Mouse (Mus musculus): ENCODE results near the gene Tmem204. TPM values are rescaled to one million over a fixed set of nuclear protein-coding genes. Genes with fewer than 3 reads are reported as not detected.

The Tmem204 gene
- polyA plus RNA-seq, 1 experiment from 2014 or later: 9.1 TPM

DNA sequence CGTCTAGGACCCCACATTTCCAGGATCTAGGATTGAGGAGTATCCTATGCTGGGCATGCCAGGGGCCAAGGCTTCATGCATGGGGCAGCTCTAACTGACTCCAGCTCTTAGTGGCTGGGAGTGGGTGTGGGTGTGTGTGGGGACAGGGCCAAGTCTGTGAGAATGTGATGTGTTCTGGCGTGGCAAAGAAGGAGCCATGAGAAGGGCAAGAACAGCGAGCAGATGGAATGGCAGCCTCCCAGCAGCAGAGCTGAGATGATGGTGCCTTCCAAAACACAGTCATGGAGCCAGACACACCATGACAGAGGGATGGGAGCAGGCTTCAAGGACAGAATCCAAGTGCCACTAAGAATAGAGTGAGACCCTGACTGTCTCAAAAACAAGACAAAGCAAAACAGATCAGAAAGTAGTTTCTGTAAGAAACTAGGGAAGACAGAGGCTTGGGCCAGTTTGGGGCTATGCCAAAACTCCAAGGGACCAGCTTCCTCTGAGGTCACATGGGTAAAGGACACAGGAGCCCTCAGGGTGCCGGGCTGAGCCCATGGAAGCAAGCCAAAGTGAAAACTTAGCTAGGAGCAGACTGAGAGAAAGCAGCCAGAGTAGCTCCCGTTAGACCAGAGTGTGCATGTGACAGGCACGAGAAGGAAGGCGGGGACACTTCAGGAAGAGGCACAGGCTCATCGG, 28.5 kb upstream of the Tmem204 start:
- H3K4me3 ChIP-seq (replicated peaks): no peak overlapping the region
- H3K4me2 ChIP-seq: no peak overlapping the region
- H3K36me3 ChIP-seq (replicated peaks): peaks cover 48% of the 10 kb centered on the region
- WGBS: 90% methylated on average over 8 of the region's 8 CpGs
- H3K9me3 ChIP-seq: no peaks in the 10 kb centered on the region
- H3K27me3 ChIP-seq: no peaks in the 10 kb centered on the region
- no peak overlapping the region for H3K27ac ChIP-seq
- no peak for ATAC-seq (ENCODE audit: low FRiP score)
- peaks cover 14% of the 10 kb centered on the region for H3K4me1 ChIP-seq
- H3K9ac ChIP-seq: no peak overlapping the region

DNA sequence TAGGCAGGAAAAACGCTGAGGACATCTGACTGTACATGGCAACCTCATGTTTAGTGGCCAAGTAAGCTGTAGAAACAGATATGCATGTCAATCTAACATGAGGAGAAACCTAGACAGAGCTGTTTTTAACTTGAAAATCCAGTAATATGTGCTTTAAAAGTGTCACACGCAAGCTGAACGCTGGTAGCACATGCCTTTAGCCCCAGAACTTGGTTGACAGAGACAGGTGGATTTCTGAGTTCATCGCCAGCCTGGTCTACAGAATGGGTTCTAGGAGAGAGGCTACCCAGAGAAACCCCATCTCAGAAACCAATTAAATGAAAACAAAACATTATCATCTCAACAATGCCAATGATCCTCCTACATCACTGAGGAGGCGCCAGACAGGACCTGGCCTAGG, 27.8 kb upstream of the Tmem204 start:
- WGBS: 95% methylated on average over 5 of the region's 5 CpGs
- Histone ChIP-seq H3K9me3 (no peaks in the 10 kb centered on the region), H3K9ac (no peak overlapping the region), H3K36me3 (replicated peaks) (peaks cover 55% of the 10 kb centered on the region), H3K4me3 (replicated peaks) (no peak overlapping the region), H3K4me1 (peaks cover 12% of the 10 kb centered on the region), H3K27ac (no peak overlapping the region), H3K27me3 (no peaks in the 10 kb centered on the region), H3K4me2 (no peak overlapping the region)
- ATAC-seq (ENCODE audit: low FRiP score): no peak

DNA sequence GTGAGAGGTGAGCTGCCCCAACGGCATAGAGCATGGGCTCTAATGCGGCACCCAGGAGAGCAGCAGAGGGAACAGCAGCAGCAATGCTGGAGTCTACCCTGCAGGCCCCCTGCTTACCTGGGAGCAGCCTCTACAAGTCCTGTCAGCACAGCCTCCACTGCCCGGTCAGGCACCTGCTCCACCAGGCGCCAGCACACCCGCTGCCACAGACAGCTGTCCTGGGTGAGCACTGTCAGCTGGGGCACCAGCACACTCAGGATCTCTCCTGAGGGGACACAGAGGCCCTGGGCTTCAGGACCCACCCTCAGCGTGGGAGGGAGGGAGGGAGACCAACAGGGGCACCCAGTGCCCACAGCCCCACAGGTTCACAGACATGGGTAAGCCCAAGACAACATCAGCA, 27.2 kb upstream of the Tmem204 start:
- no peak overlapping the region for H3K9ac ChIP-seq
- no peak for ATAC-seq (ENCODE audit: low FRiP score)
- peaks cover 61% of the 10 kb centered on the region for H3K36me3 ChIP-seq (replicated peaks)
- no peaks in the 10 kb centered on the region for H3K9me3 ChIP-seq
- peaks cover 10% of the 10 kb centered on the region for H3K4me1 ChIP-seq
- no peak overlapping the region for H3K27ac ChIP-seq
- WGBS: 95% methylated on average over 6 of the region's 6 CpGs
- no peaks in the 10 kb centered on the region for H3K27me3 ChIP-seq
- H3K4me2 ChIP-seq: no peak overlapping the region
- no peak overlapping the region for H3K4me3 ChIP-seq (replicated peaks)

DNA sequence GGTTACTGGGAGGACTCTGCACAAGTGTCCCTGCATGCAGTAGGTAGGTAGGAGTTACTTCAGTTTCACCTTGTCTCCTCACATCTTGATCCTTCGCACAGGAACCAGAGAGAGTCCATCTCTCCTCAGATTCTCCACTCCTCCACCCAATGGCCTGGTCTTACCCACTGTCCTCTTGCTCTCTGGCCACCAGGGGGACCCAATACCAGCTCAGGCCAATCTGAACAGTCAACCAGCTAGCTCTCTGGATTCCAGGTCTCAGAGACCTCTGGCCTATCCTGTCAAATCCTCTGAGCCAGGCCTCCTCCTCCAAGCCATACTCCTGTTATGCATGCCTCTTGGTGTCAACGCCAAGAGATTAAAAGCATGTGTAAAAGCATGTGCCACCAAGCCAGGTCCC, 26.2 kb upstream of the Tmem204 start:
- Histone ChIP-seq H3K4me2 (no peak overlapping the region), H3K9ac (no peak overlapping the region), H3K36me3 (replicated peaks) (peaks cover 71% of the 10 kb centered on the region), H3K4me1 (peaks cover 2% of the 10 kb centered on the region), H3K27me3 (no peaks in the 10 kb centered on the region), H3K27ac (no peak overlapping the region), H3K4me3 (replicated peaks) (no peak overlapping the region), H3K9me3 (no peaks in the 10 kb centered on the region)
- ATAC-seq (ENCODE audit: low FRiP score): no peak
- 91% methylated on average over 2 of the region's 2 CpGs for WGBS

DNA sequence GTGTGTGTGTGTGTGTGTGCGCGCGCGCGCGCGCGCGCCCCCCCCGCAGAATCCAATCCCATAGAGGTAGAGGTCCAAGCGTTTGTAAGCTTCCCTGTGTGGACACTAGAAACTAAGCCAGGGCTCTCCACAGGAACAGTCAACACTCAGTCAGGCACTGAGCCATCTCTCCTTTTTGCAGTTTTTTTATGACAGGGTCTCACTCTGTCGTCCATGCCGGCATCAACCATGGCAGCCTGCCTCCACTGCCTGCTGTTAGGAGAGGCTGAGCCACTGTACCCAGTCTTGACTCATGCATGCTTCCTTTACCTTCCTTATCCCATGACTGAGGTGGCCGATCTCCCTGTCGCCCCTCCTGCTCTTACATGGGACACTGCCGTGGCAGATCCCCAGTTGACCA, 24.4 kb upstream of the Tmem204 start:
- WGBS: 97% methylated on average over 14 of the region's 16 CpGs

DNA sequence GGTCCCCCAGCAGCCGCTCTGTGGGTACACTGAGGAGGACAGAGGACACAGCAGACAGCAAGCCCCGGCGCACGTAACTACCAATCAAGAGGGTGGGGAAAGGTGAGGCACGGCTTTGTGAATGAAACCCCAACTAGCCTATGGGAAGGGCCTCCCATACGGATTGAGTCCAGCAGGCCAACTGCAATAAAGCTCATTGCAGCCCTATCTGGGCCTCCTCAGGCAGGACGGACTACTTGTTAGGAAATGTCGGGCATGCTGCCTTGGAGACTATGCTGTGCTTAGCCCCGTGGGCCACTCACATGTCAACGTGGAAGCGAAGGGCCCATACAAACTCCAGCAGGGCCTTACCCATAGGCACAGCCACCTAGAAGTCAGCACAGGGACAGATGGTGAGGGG, 17.9 kb upstream of the Tmem204 start:
- Histone ChIP-seq H3K36me3 (replicated peaks) (peaks cover 93% of the 10 kb centered on the region), H3K4me3 (replicated peaks) (no peak overlapping the region), H3K27me3 (no peaks in the 10 kb centered on the region), H3K4me1 (no peaks in the 10 kb centered on the region), H3K9me3 (no peaks in the 10 kb centered on the region), H3K27ac (no peak overlapping the region), H3K4me2 (no peak overlapping the region), H3K9ac (no peak overlapping the region)
- no peak for ATAC-seq (ENCODE audit: low FRiP score)
- WGBS: 92% methylated on average over 11 of the region's 11 CpGs

More for the DNA sequence above, 24.4 kb upstream of the Tmem204 start:
- H3K9ac ChIP-seq: no peak overlapping the region
- H3K27ac ChIP-seq: no peak overlapping the region
- no peaks in the 10 kb centered on the region for H3K9me3 ChIP-seq
- no peak for ATAC-seq (ENCODE audit: low FRiP score)
- H3K27me3 ChIP-seq: no peaks in the 10 kb centered on the region
- H3K4me1 ChIP-seq: no peaks in the 10 kb centered on the region
- no peak overlapping the region for H3K4me2 ChIP-seq
- no peak overlapping the region for H3K4me3 ChIP-seq (replicated peaks)
- peaks cover 82% of the 10 kb centered on the region for H3K36me3 ChIP-seq (replicated peaks)

DNA sequence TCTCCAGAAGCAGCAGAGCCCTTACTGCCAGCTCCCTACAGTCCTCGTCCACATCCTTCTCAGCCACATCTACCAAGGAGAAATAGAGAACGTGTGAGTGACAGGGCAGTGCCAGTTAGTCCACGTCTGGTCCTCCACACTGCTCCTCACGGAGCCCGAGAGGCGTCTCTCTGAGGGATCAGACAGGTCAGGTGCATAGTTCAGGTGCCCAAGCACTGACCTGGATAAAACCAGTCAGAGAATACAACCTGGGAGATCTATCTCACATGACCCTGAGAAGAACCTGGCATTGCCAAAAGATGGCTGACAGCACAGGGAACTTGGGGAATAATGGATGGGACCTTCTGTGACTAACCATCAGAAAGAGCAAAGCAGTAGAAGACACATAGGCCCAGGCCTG, 16.7 kb upstream of the Tmem204 start:
- Histone ChIP-seq H3K4me2 (no peak overlapping the region), H3K4me1 (no peaks in the 10 kb centered on the region), H3K9ac (no peak overlapping the region), H3K4me3 (replicated peaks) (no peak overlapping the region), H3K36me3 (replicated peaks) (peaks cover 81% of the 10 kb centered on the region), H3K9me3 (no peaks in the 10 kb centered on the region), H3K27ac (no peak overlapping the region), H3K27me3 (no peaks in the 10 kb centered on the region)
- no peak for ATAC-seq (ENCODE audit: low FRiP score)
- 90% methylated on average over 6 of the region's 6 CpGs for WGBS

DNA sequence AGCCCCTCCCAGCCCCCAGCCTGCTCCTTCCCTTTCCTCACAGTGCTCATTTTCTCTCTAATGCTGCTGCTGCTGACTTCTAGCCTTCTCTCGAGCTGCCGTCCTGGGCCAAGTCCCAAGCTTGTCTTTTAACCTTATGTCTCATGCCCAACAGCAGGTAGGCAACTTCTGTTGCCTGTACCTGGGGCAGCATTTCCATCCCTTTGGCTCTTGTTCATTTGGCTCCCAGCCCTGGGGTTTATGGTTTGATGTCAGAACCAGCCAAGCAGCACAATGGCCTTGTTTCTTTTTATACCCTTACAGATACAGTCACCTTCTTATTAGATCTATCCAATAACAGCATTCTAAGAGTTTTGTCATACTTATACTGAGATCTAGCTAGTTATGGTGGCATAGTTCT, 12.8 kb upstream of the Tmem204 start:
- H3K4me3 ChIP-seq (replicated peaks): no peak overlapping the region
- no peak overlapping the region for H3K9ac ChIP-seq
- H3K4me1 ChIP-seq: no peaks in the 10 kb centered on the region
- H3K27ac ChIP-seq: no peak overlapping the region
- H3K9me3 ChIP-seq: no peaks in the 10 kb centered on the region
- ATAC-seq (ENCODE audit: low FRiP score): no peak
- H3K4me2 ChIP-seq: no peak overlapping the region
- WGBS: 87% methylated on average over 2 of the region's 2 CpGs
- peaks cover 70% of the 10 kb centered on the region for H3K36me3 ChIP-seq (replicated peaks)
- no peaks in the 10 kb centered on the region for H3K27me3 ChIP-seq

DNA sequence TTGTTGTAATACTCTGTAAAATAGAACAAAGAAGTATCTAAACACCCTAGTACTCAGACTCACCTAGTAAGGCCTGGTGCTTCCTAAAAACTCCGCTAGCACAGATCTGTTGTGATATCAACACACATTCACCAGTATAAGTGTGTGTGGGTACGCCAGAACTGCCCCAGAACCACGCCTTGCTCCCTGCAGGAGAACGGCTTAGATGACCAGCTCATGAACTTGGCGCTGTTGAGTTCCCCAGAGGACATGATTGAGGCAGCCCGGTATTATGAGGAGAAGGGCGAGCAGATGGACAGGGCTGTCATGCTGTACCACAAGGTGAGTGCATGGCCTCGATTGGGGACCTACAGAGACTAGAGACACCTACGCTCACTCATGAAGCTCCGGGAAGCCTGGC, 7.1 kb upstream of the Tmem204 start:
- Histone ChIP-seq H3K4me3 (replicated peaks) (no peak overlapping the region), H3K27ac (no peak overlapping the region), H3K36me3 (replicated peaks) (peaks cover 50% of the 10 kb centered on the region), H3K27me3 (no peaks in the 10 kb centered on the region), H3K9me3 (no peaks in the 10 kb centered on the region), H3K4me1 (no peaks in the 10 kb centered on the region), H3K9ac (no peak overlapping the region), H3K4me2 (no peak overlapping the region)
- 94% methylated on average over 10 of the region's 10 CpGs for WGBS
- no peak for ATAC-seq (ENCODE audit: low FRiP score)

DNA sequence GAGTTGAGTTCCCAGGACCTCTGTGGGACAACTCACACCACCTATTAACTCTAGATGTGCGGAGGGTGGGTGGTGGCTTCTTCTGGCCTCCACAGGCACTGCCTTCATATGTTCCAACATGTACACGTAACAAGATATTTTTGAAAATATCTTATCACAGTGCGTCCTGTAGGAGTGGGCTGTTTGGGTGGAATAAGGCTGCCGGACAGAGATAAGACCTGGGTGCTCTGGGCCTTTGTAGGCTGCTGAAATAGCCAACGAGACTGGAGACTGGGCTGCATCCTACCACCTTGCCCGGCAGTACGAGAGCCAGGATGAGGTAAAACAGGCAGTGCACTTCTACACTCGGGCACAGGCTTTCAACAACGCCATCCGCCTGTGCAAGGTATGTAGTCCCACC, 5.8 kb upstream of the Tmem204 start:
- no peak overlapping the region for H3K9ac ChIP-seq
- ATAC-seq (ENCODE audit: low FRiP score): no peak
- H3K27ac ChIP-seq: no peak overlapping the region

DNA sequence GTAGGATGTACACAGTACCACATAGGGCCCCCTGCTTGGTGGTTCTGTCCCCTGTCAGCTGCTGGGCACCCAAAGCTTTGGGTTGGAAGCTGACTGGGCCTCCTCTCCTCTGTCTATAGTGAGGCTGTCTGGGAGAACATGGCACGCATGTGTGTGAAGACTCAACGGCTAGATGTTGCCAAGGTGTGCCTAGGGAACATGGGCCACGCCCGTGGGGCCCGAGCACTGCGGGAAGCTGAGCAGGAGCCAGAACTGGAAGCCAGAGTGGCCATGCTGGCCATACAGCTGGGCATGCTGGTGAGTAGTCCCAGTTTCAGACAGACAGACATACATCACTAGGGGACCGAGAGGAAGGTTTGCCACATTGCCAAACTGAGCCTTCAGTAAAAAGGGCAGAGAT, 3.3 kb upstream of the Tmem204 start:
- 94% methylated on average over 7 of the region's 7 CpGs for WGBS
- H3K9ac ChIP-seq: no peak overlapping the region
- H3K4me3 ChIP-seq (replicated peaks): no peak overlapping the region
- no peak for ATAC-seq (ENCODE audit: low FRiP score)
- no peak overlapping the region for H3K27ac ChIP-seq
- H3K4me1 ChIP-seq: no peaks in the 10 kb centered on the region
- no peaks in the 10 kb centered on the region for H3K9me3 ChIP-seq
- peaks cover 24% of the 10 kb centered on the region for H3K36me3 ChIP-seq (replicated peaks)
- no peaks in the 10 kb centered on the region for H3K27me3 ChIP-seq
- no peak overlapping the region for H3K4me2 ChIP-seq

More for the DNA sequence above, 5.8 kb upstream of the Tmem204 start:
- WGBS: 92% methylated on average over 10 of the region's 10 CpGs
- Histone ChIP-seq H3K27me3 (no peaks in the 10 kb centered on the region), H3K4me1 (no peaks in the 10 kb centered on the region), H3K4me3 (replicated peaks) (no peak overlapping the region), H3K36me3 (replicated peaks) (peaks cover 44% of the 10 kb centered on the region), H3K4me2 (no peak overlapping the region), H3K9me3 (no peaks in the 10 kb centered on the region)

DNA sequence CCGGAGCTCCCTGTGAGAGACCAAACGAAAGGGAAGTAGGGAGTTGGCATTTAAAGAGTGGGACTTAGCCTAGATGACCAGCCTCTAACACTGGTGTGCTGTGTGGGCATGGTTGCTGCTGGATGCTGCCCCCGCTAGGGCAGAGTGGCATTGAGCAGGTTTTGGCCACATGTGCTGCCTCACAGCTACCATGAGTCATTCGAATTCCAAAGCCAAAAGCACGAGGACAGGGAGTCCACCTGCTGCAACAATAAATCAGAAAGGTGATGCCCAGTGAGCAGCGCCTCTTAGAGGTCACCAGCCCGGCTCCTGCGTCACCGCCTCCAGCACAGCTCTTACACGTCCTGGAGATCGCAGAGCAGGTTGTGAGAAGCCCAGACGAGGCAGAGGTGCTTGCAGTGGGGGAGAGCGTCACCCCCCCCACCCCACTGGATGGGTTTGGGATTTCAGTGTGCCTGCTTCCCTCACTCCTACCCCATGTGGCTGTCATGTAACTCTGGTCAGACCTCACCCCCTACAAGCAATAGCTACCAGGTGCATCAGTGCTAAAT, 1.5 kb upstream of the Tmem204 start:
- 78% methylated on average over 13 of the region's 13 CpGs for WGBS
- H3K4me3 ChIP-seq (replicated peaks): no peak overlapping the region
- no peaks in the 10 kb centered on the region for H3K4me1 ChIP-seq
- H3K27ac ChIP-seq: no peak overlapping the region
- H3K4me2 ChIP-seq: no peak overlapping the region
- H3K9ac ChIP-seq: no peak overlapping the region
- no peaks in the 10 kb centered on the region for H3K9me3 ChIP-seq
- no peaks in the 10 kb centered on the region for H3K27me3 ChIP-seq
- ATAC-seq (ENCODE audit: low FRiP score): no peak
- H3K36me3 ChIP-seq (replicated peaks): peaks cover 17% of the 10 kb centered on the region

DNA sequence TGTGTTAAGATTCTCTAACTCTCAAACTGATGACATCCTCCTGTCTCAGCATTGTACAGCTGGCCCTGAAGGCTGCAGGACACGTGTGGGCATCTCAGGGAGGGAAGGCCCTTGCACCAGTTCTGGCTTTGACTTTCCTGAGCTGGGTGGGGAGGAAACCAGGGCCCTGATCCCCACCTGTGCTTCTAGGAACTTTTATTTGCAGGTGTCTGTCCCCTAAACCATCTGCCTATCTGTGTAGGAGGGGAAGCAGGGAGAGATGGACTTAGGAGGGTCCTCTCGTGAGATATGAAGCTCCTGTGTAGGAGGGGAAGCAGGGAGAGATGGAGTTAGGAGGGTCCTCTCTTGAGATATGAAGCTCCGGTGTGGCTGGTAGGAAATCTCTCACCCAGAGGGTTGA, 504 bp downstream of the Tmem204 start:
- H3K27ac ChIP-seq: no peak overlapping the region
- no peak for ATAC-seq (ENCODE audit: low FRiP score)
- H3K4me2 ChIP-seq: no peak overlapping the region
- H3K27me3 ChIP-seq: no peaks in the 10 kb centered on the region
- no peak overlapping the region for H3K9ac ChIP-seq
- no peaks in the 10 kb centered on the region for H3K9me3 ChIP-seq
- H3K4me3 ChIP-seq (replicated peaks): no peak overlapping the region
- H3K4me1 ChIP-seq: no peaks in the 10 kb centered on the region
- H3K36me3 ChIP-seq (replicated peaks): peaks cover 2% of the 10 kb centered on the region; the same call in 1 of the 2 replicates
- WGBS: 70% methylated on average over 3 of the region's 3 CpGs

All from forebrain, embryonic 12.5 days (tissue).